Mouse (Mus musculus): ENCODE measurements around the gene Vmn1r181.
"Not testable (repeated sequence)": the region's sequence is repeated elsewhere in the genome, so short reads cannot be mapped to it uniquely, and the experiment has no call there.

Vmn1r181 gene

GRCm38 (mm10) chr7:23974315-23974714, at the start of gene Vmn1r181:
Gene Vmn1r181, plus strand, starts transcription at chr7:23974615.
- not testable (repeated sequence) for DNase-seq (ENCODE audit: low spot score)

GRCm38 (mm10) chr7:23926678-23927077, 47.7 kb upstream of the Vmn1r181 start, which contains the start of gene Vmn1r179:
Gene Vmn1r179, plus strand, starts transcription at chr7:23926978.
- DNase-seq (ENCODE audit: low spot score), result no peak

- DNase-seq (ENCODE audit: low spot score), result no peak
These were observed 24.1 kb upstream of the Vmn1r181 start, which contains the start of gene Vmn1r180 for GRCm38 (mm10) chr7:23950332-23950731. Gene Vmn1r180, plus strand, starts transcription at chr7:23950632.

GRCm38 (mm10) chr7:23968044-23968443, 6.4 kb upstream of the Vmn1r181 start:
- not testable (repeated sequence) for DNase-seq (ENCODE audit: low spot score)

- DNase-seq (ENCODE audit: low spot score), result no peak
These were observed 27.0 kb downstream of the Vmn1r181 start, which contains the start of gene V1rd19 for GRCm38 (mm10) chr7:24001391-24001790. Gene V1rd19, plus strand, starts transcription at chr7:24001691.

Measured in ovary, postnatal 36 days (tissue).